ENCODE assay signal across 11 mouse cellular contexts in genomic region chr4:68574610-68575167, GRCm38 (mm10).
DNase-seq lines count a peak whose midpoint lies in the region; ATAC-seq and TF ChIP-seq lines count a peak whose summit lies in the region.
"Had no signal": no experiment of that assay in that cellular context is flagged by ENCODE, and none has a peak within 500 bp of the region (broad histone marks: within the 10 kb centered on the region; RNA-seq: fewer than 3 reads in every experiment).

No protein-coding gene starts in this region.

- no peak overlapping the region for H3K4me2 ChIP-seq in hindbrain, postnatal 0 days (ENCODE audit: low read depth, low read length)
- H3K4me2 ChIP-seq in hindbrain, embryonic 12.5 days (replicated peaks) = no peak overlapping the region
- H3K4me2 ChIP-seq in myocyte (ENCODE audit: low read depth) = no peak overlapping the region
- H3K4me2 ChIP-seq in intestine, postnatal 0 days (replicated peaks; ENCODE audit: low read depth) = no peak overlapping the region
- H3K4me2 ChIP-seq: liver, embryonic 15.5 days had no signal

- H3K9me3 ChIP-seq in hindbrain, postnatal 0 days (ENCODE audit: low read length) = no peaks in the 10 kb centered on the region
- no peaks in the 10 kb centered on the region for H3K9me3 ChIP-seq in hindbrain, embryonic 12.5 days (replicated peaks)
- no peaks in the 10 kb centered on the region for H3K9me3 ChIP-seq in intestine, postnatal 0 days (ENCODE audit: control insufficient read depth)
- H3K9me3 ChIP-seq: liver, embryonic 15.5 days had no signal

- H3K4me1 ChIP-seq in hindbrain, postnatal 0 days (ENCODE audit: insufficient read depth, low read length) = no peaks in the 10 kb centered on the region
- H3K4me1 ChIP-seq in hindbrain, embryonic 12.5 days = no peaks in the 10 kb centered on the region
- no peaks in the 10 kb centered on the region for H3K4me1 ChIP-seq in intestine, postnatal 0 days (replicated peaks; ENCODE audit: control insufficient read depth, insufficient read depth, low read length)
- H3K4me1 ChIP-seq: liver, embryonic 15.5 days had no signal

- DNase-seq in hindbrain, postnatal 0 days (ENCODE audit: low spot score) = peak; percentile 62
- peak; percentile 21 for DNase-seq in cerebellum, adult 11 months
- DNase-seq in frontal cortex, postnatal 14 days (ENCODE audit: low spot score in 2 of 2) = peak; percentile 6 to 17
- no peak for DNase-seq in kidney, adult 11 months
- DNase-seq: heart, postnatal 36 days had no signal

- WGBS in hindbrain, postnatal 0 days = 53% methylated on average over 4 of the region's 4 CpGs
- 81% methylated on average over 4 of the region's 4 CpGs for WGBS in hindbrain, embryonic 12.5 days
- WGBS in intestine, postnatal 0 days = 79% methylated on average over 4 of the region's 4 CpGs

- peak; percentile 86 for ATAC-seq in hindbrain, postnatal 0 days
- no peak for ATAC-seq in hindbrain, embryonic 12.5 days (ENCODE audit: low FRiP score)
- ATAC-seq in CD4-positive, CD25-positive, alpha-beta regulatory T cell, adult 4 months = no peak
- no peak for ATAC-seq in intestine, postnatal 0 days
- ATAC-seq: activated CD4-positive, CD25-positive, alpha-beta regulatory T cell, adult 4 months had no signal

- H3K27me3 ChIP-seq in hindbrain, postnatal 0 days (ENCODE audit: insufficient read depth, low read length) = no peaks in the 10 kb centered on the region
- no peaks in the 10 kb centered on the region for H3K27me3 ChIP-seq in hindbrain, embryonic 12.5 days
- no peaks in the 10 kb centered on the region for H3K27me3 ChIP-seq in myocyte (ENCODE audit: control insufficient read depth, insufficient read depth, insufficient read length)
- no peaks in the 10 kb centered on the region for H3K27me3 ChIP-seq in intestine, postnatal 0 days (replicated peaks; ENCODE audit: control insufficient read depth, insufficient read depth, low read length)
- H3K27me3 ChIP-seq: liver, embryonic 15.5 days had no signal

- no peak overlapping the region for H3K9ac ChIP-seq in hindbrain, postnatal 0 days (replicated peaks; ENCODE audit: low read length)
- no peak overlapping the region for H3K9ac ChIP-seq in hindbrain, embryonic 12.5 days
- no peak overlapping the region for H3K9ac ChIP-seq in intestine, postnatal 0 days (ENCODE audit: low read depth, low read length)
- H3K9ac ChIP-seq: liver, embryonic 15.5 days had no signal

- no peak overlapping the region for H3K27ac ChIP-seq in hindbrain, postnatal 0 days
- no peak overlapping the region for H3K27ac ChIP-seq in hindbrain, embryonic 12.5 days
- no peak overlapping the region for H3K27ac ChIP-seq in intestine, postnatal 0 days (ENCODE audit: low read depth, low read length)
- H3K27ac ChIP-seq: liver, embryonic 15.5 days had no signal

- no peak overlapping the region for H3K4me3 ChIP-seq in hindbrain, postnatal 0 days (ENCODE audit: low read length)
- H3K4me3 ChIP-seq in hindbrain, embryonic 12.5 days = no peak overlapping the region
- no peak overlapping the region for H3K4me3 ChIP-seq in myocyte
- H3K4me3 ChIP-seq in intestine, postnatal 0 days (ENCODE audit: low read depth, low read length) = no peak overlapping the region
- H3K4me3 ChIP-seq: liver, embryonic 15.5 days had no signal

- H3K79me2 ChIP-seq in myocyte (ENCODE audit: control insufficient read depth, insufficient read depth) = no peaks in the 10 kb centered on the region

- H3K36me3 ChIP-seq in hindbrain, postnatal 0 days (ENCODE audit: insufficient read depth, low read length) = no peaks in the 10 kb centered on the region
- no peaks in the 10 kb centered on the region for H3K36me3 ChIP-seq in hindbrain, embryonic 12.5 days
- no peaks in the 10 kb centered on the region for H3K36me3 ChIP-seq in myocyte (ENCODE audit: control insufficient read depth, insufficient read depth)
- no peaks in the 10 kb centered on the region for H3K36me3 ChIP-seq in intestine, postnatal 0 days (ENCODE audit: control insufficient read depth, insufficient read depth)
- H3K36me3 ChIP-seq: liver, embryonic 15.5 days had no signal

- no peak for TF ChIP-seq CTCF in hindbrain, postnatal 0 days (IDR thresholded peaks at IDR 0.05; ENCODE audit: low read depth)
- no peak for TF ChIP-seq CTCF in intestine, postnatal 0 days (IDR thresholded peaks at IDR 0.05; ENCODE audit: low read depth)

- no peak for TF ChIP-seq POLR2A in myocyte (IDR thresholded peaks at IDR 0.05; ENCODE audit: insufficient read length, low read depth)

- H3ac ChIP-seq in myocyte (ENCODE audit: control insufficient read depth, insufficient read length) = no peak overlapping the region

TF ChIP-seq in myocyte, 11 proteins besides CTCF, POLR2A, EP300 and RAD21:
- TF ChIP-seq MYOD1 (IDR thresholded peaks at IDR 0.05; ENCODE audit: control insufficient read depth in 1 of 3, insufficient read length in 2 of 3, low read depth in 2 of 3) = peak in 1 of 3 experiments; percentile 59
- no peak for TF ChIP-seq MAX (IDR thresholded peaks at IDR 0.05; ENCODE audit: low read depth)
- TF ChIP-seq MYOG (IDR thresholded peaks at IDR 0.05; ENCODE audit: control insufficient read depth in 1 of 3, insufficient read depth in 1 of 3, insufficient read length in 2 of 3, low read depth in 2 of 3) = peak in 2 of 3 experiments; percentile 44 to 48
TF ChIP-seq in myocyte: peak in this region for 2.
